Mouse (Mus musculus) forebrain, embryonic 16.5 days (tissue): ENCODE measurements around the gene Gjb5. TPM values are rescaled to one million over a fixed set of nuclear protein-coding genes. Genes with fewer than 3 reads are reported as not detected.

Experiments
- ATAC-seq: fragments of 200-750 bp; cut with Nextera tagmentation; 2 replicates; pipeline ENCODE4 v1.8.0; 2017; ENCODE audit warnings: mild to moderate bottlenecking, moderate library complexity
- H3K27ac ChIP-seq: fragments of 300-500 bp; sonication (generic); 2 replicates; pipeline ENCODE4 v1.5.1; 2014; ENCODE audit warnings: low read length, control low read depth
- H3K27me3 ChIP-seq: fragments of 300-500 bp; sonication (generic); replicated peaks from 2 replicates; pipeline ENCODE4 v1.6.1; 2014; ENCODE audit warnings: low read length; ENCODE audit not compliant: control insufficient read depth, insufficient read depth
- H3K36me3 ChIP-seq: fragments of 300-500 bp; sonication (generic); 2 replicates; pipeline ENCODE4 v1.6.1; 2014; ENCODE audit not compliant: control insufficient read depth, insufficient read depth
- H3K4me1 ChIP-seq: fragments of 300-500 bp; sonication (generic); replicated peaks from 2 replicates; pipeline ENCODE4 v1.6.1; 2014; ENCODE audit warnings: low read length; ENCODE audit not compliant: control insufficient read depth, insufficient read depth
- H3K4me2 ChIP-seq: fragments of 300-500 bp; sonication (generic); 2 replicates; pipeline ENCODE4 v1.6.1; 2014; ENCODE audit warnings: mild to moderate bottlenecking, low read length, control low read depth
- H3K4me3 ChIP-seq: fragments of 300-500 bp; sonication (generic); replicated peaks from 2 replicates; pipeline ENCODE4 v1.5.1; 2014; ENCODE audit warnings: mild to moderate bottlenecking, low read length, control low read depth
- H3K9ac ChIP-seq: fragments of 300-500 bp; sonication (generic); replicated peaks from 2 replicates; pipeline ENCODE4 v1.6.1; 2014; ENCODE audit warnings: low read depth, low read length, control low read depth
- H3K9me3 ChIP-seq: fragments of 300-500 bp; sonication (generic); 2 replicates; pipeline ENCODE4 v1.6.1; 2016; ENCODE audit warnings: low read length; ENCODE audit not compliant: control insufficient read depth
- WGBS: fragments of 180-500 bp; shearing (Covaris S2); extraction: QIAGEN DNeasy Blood & Tissue Kit; methylation state at CpG from one replicate; pipeline ENCODE4 v1.1.7; 2014; 5-methylcytosine and 5-hydroxymethylcytosine counted together
- polyA plus RNA-seq: library from polyadenylated mRNA; unstranded; fragments of >200 nt; fragmentation: Nextera tagmentation; extraction: Ambion mirVana; gene quantifications from 2 replicates; pipeline ENCODE4 v1.2.1, GENCODE M21; 2015

Gene Gjb5
- polyA plus RNA-seq, 1 experiment from 2014 or later, result 0.11 TPM

- H3K36me3 ChIP-seq, result no peaks in the 10 kb centered on the region
- H3K4me3 ChIP-seq, result no peak overlapping the region
- H3K4me2 ChIP-seq, result no peak overlapping the region
- ATAC-seq, result no peak
- H3K27me3 ChIP-seq, result no peaks in the 10 kb centered on the region
- no peaks in the 10 kb centered on the region for H3K9me3 ChIP-seq
- H3K4me1 ChIP-seq, result peaks cover 9% of the 10 kb centered on the region; the same call in 1 of the 2 replicates
- H3K27ac ChIP-seq, result no peak overlapping the region
- no peak overlapping the region for H3K9ac ChIP-seq
- WGBS, result 54% methylated on average over 8 of the region's 8 CpGs
These were observed 15.5 kb upstream of the Gjb5 start for GRCm38 (mm10) chr4:127373491-127373890.

- peaks cover 12% of the 10 kb centered on the region; the same call in 1 of the 2 replicates for H3K4me1 ChIP-seq
- H3K27me3 ChIP-seq, result no peaks in the 10 kb centered on the region
- WGBS, result 64% methylated on average over 5 of the region's 5 CpGs
- H3K4me2 ChIP-seq, result no peak overlapping the region
- no peak for ATAC-seq
- H3K9me3 ChIP-seq, result no peaks in the 10 kb centered on the region
- no peak overlapping the region for H3K27ac ChIP-seq
- no peak overlapping the region for H3K9ac ChIP-seq
- H3K4me3 ChIP-seq, result no peak overlapping the region
- no peaks in the 10 kb centered on the region for H3K36me3 ChIP-seq
These were observed 13.6 kb upstream of the Gjb5 start for GRCm38 (mm10) chr4:127371546-127371945.

GRCm38 (mm10) chr4:127370447-127370846 is 12.5 kb upstream of the Gjb5 start:
- H3K9ac ChIP-seq, result no peak overlapping the region
- peaks cover 7% of the 10 kb centered on the region; the same call in 1 of the 2 replicates for H3K4me1 ChIP-seq
- no peaks in the 10 kb centered on the region for H3K27me3 ChIP-seq
- whole genome bisulfite sequencing, result 45% methylated on average over 2 of the region's 2 CpGs
- no peaks in the 10 kb centered on the region for H3K36me3 ChIP-seq
- H3K27ac ChIP-seq, result no peak overlapping the region
- no peak for ATAC-seq
- no peak overlapping the region for H3K4me3 ChIP-seq
- no peaks in the 10 kb centered on the region for H3K9me3 ChIP-seq
- no peak overlapping the region for H3K4me2 ChIP-seq

- Histone ChIP-seq H3K4me3 (no peak overlapping the region), H3K9me3 (no peaks in the 10 kb centered on the region), H3K4me1 (peaks cover 6% of the 10 kb centered on the region; the same call in 1 of the 2 replicates), H3K36me3 (no peaks in the 10 kb centered on the region), H3K9ac (no peak overlapping the region), H3K27ac (no peak overlapping the region), H3K27me3 (no peaks in the 10 kb centered on the region), H3K4me2 (no peak overlapping the region)
- peak; percentile 73 for ATAC-seq
- 32% methylated on average over 13 of the region's 13 CpGs for WGBS
These were observed 10.5 kb upstream of the Gjb5 start for GRCm38 (mm10) chr4:127368379-127368973.

- Histone ChIP-seq H3K27ac (no peak overlapping the region), H3K36me3 (no peaks in the 10 kb centered on the region), H3K4me2 (no peak overlapping the region), H3K27me3 (no peaks in the 10 kb centered on the region), H3K9me3 (no peaks in the 10 kb centered on the region), H3K4me1 (peaks cover 6% of the 10 kb centered on the region; the same call in 1 of the 2 replicates), H3K9ac (no peak overlapping the region), H3K4me3 (no peak overlapping the region)
- whole genome bisulfite sequencing, result 16% methylated on average over 4 of the region's 4 CpGs
- no peak for ATAC-seq
These were observed 7.9 kb upstream of the Gjb5 start for GRCm38 (mm10) chr4:127365834-127366233.

- Histone ChIP-seq H3K4me1 (peaks cover 6% of the 10 kb centered on the region; the same call in 1 of the 2 replicates), H3K27me3 (no peaks in the 10 kb centered on the region), H3K4me2 (no peak overlapping the region), H3K27ac (no peak overlapping the region), H3K4me3 (no peak overlapping the region), H3K9me3 (no peaks in the 10 kb centered on the region), H3K36me3 (no peaks in the 10 kb centered on the region), H3K9ac (no peak overlapping the region)
- WGBS, result 23% methylated on average over 5 of the region's 5 CpGs
- no peak for ATAC-seq
These were observed 7.5 kb upstream of the Gjb5 start for GRCm38 (mm10) chr4:127365433-127365832.

- 68% methylated on average over 5 of the region's 6 CpGs for WGBS
- Histone ChIP-seq H3K27me3 (no peaks in the 10 kb centered on the region), H3K4me1 (peaks cover 6% of the 10 kb centered on the region; the same call in 1 of the 2 replicates), H3K36me3 (no peaks in the 10 kb centered on the region), H3K9me3 (no peaks in the 10 kb centered on the region), H3K27ac (no peak overlapping the region), H3K4me3 (no peak overlapping the region), H3K9ac (no peak overlapping the region), H3K4me2 (no peak overlapping the region)
- no peak for ATAC-seq
These were observed 6.5 kb upstream of the Gjb5 start for GRCm38 (mm10) chr4:127364431-127364830.

GRCm38 (mm10) chr4:127363331-127363730 is 5.3 kb upstream of the Gjb5 start:
- Histone ChIP-seq H3K4me2 (no peak overlapping the region), H3K4me3 (no peak overlapping the region), H3K9me3 (no peaks in the 10 kb centered on the region), H3K27me3 (no peaks in the 10 kb centered on the region), H3K9ac (no peak overlapping the region), H3K36me3 (no peaks in the 10 kb centered on the region), H3K27ac (no peak overlapping the region), H3K4me1 (0 out of 2 replicates have a peak, but pooled peaks cover 2% of the 10 kb centered on the region)
- ATAC-seq, result no peak
- 72% methylated on average over 4 of the region's 4 CpGs for WGBS

GRCm38 (mm10) chr4:127362520-127362919 is 4.5 kb upstream of the Gjb5 start:
- no peak overlapping the region for H3K9ac ChIP-seq
- ATAC-seq, result no peak
- H3K36me3 ChIP-seq, result no peaks in the 10 kb centered on the region
- H3K27ac ChIP-seq, result no peak overlapping the region
- H3K4me2 ChIP-seq, result no peak overlapping the region
- no peaks in the 10 kb centered on the region for H3K9me3 ChIP-seq
- no peaks in the 10 kb centered on the region for H3K27me3 ChIP-seq
- H3K4me3 ChIP-seq, result no peak overlapping the region
- H3K4me1 ChIP-seq, result no peaks in the 10 kb centered on the region
- WGBS, result 98% methylated on average over 3 of the region's 3 CpGs
